24 mouse cellular contexts compared by ENCODE assay signal in genomic region chr16:93308666-93309360, GRCm38 (mm10).
A peak's percentile ranks its signal among the peaks of the same experiment; 100 is the strongest.
DNase-seq lines count a peak whose midpoint lies in the region; ATAC-seq and TF ChIP-seq lines count a peak whose summit lies in the region.
"Had no signal": no experiment of that assay in that cellular context is flagged by ENCODE, and none has a peak within 500 bp of the region (broad histone marks: within the 10 kb centered on the region; RNA-seq: fewer than 3 reads in every experiment).

No protein-coding gene starts in this region.

- no peak for DNase-seq in forebrain, postnatal 0 days
- DNase-seq in lung, postnatal 14 days: no peak
- DNase-seq in adrenal gland, adult (ENCODE audit: inconsistent age in 2 of 2, low spot score in 1 of 2): no peak
- no peak for DNase-seq in yolk sac, embryonic 10.5 days (ENCODE audit: low spot score)
- DNase-seq in urinary bladder, postnatal 25 days (ENCODE audit: low spot score): no peak
- DNase-seq: adrenal gland, adult 2 months; cerebellum, adult 9-10 months; gastrocnemius, postnatal 36 days; kidney, adult 11 months; kidney, postnatal 14 days; left cerebral cortex, postnatal 4 days; liver; thymus, postnatal 25 days had no signal

- 0 out of 2 replicates have a peak overlapping the region, but pooled peaks have one; percentile 25 for H3K27ac ChIP-seq in forebrain, embryonic 12.5 days
- no peak overlapping the region for H3K27ac ChIP-seq in forebrain, postnatal 0 days (ENCODE audit: low read depth, low read length)
- no peak overlapping the region for H3K27ac ChIP-seq in lung, embryonic 15.5 days
- H3K27ac ChIP-seq: embryonic facial prominence, embryonic 13.5 days; heart, embryonic 13.5 days; hindbrain, embryonic 15.5 days; left cerebral cortex, adult 2 months; neural tube, embryonic 13.5 days; stomach, embryonic 15.5 days had no signal

- no peaks in the 10 kb centered on the region for H3K4me1 ChIP-seq in forebrain, embryonic 12.5 days
- H3K4me1 ChIP-seq in forebrain, postnatal 0 days (ENCODE audit: insufficient read depth): no peaks in the 10 kb centered on the region
- H3K4me1 ChIP-seq in lung, embryonic 15.5 days: no peaks in the 10 kb centered on the region
- H3K4me1 ChIP-seq: heart, embryonic 13.5 days; hindbrain, embryonic 15.5 days; neural tube, embryonic 13.5 days; stomach, embryonic 15.5 days had no signal

- WGBS in forebrain, embryonic 12.5 days: 89% methylated on average over 2 of the region's 2 CpGs
- 84% methylated on average over 2 of the region's 2 CpGs for WGBS in forebrain, postnatal 0 days
- WGBS in lung, embryonic 15.5 days: 83% methylated on average over 2 of the region's 2 CpGs

- H3K9ac ChIP-seq in forebrain, embryonic 12.5 days: no peak overlapping the region
- no peak overlapping the region for H3K9ac ChIP-seq in forebrain, postnatal 0 days
- H3K9ac ChIP-seq in lung, embryonic 15.5 days: no peak overlapping the region
- H3K9ac ChIP-seq: embryonic facial prominence, embryonic 13.5 days; heart, embryonic 13.5 days; hindbrain, embryonic 15.5 days; neural tube, embryonic 13.5 days; stomach, embryonic 15.5 days had no signal

- no peak for ATAC-seq in forebrain, embryonic 12.5 days (ENCODE audit: low FRiP score)
- ATAC-seq in forebrain, postnatal 0 days: no peak
- ATAC-seq in lung, embryonic 15.5 days (ENCODE audit: borderline replicate concordance, extremely low read depth, low FRiP score, low TSS enrichment): 0 out of 2 replicates have a peak, but pooled peaks have one; percentile 23
- ATAC-seq in monocyte, adult 5-6 weeks (replicated peaks; ENCODE audit: insufficient number of reproducible peaks, low FRiP score, low TSS enrichment, poor library complexity, severe bottlenecking): 0 out of 2 replicates have a peak, but pooled peaks have one; percentile 43
- ATAC-seq: forebrain, embryonic 16.5 days had no signal

- no peaks in the 10 kb centered on the region for H3K36me3 ChIP-seq in forebrain, embryonic 12.5 days (replicated peaks)
- no peaks in the 10 kb centered on the region for H3K36me3 ChIP-seq in forebrain, postnatal 0 days (ENCODE audit: insufficient read depth)
- no peaks in the 10 kb centered on the region for H3K36me3 ChIP-seq in lung, embryonic 15.5 days
- H3K36me3 ChIP-seq: embryonic facial prominence, embryonic 13.5 days; heart, embryonic 13.5 days; hindbrain, embryonic 15.5 days; neural tube, embryonic 13.5 days; stomach, embryonic 15.5 days had no signal

- no peak for TF ChIP-seq CTCF in forebrain, postnatal 0 days (IDR thresholded peaks at IDR 0.05; ENCODE audit: low read depth)

- no peaks in the 10 kb centered on the region for H3K27me3 ChIP-seq in forebrain, embryonic 12.5 days
- no peaks in the 10 kb centered on the region for H3K27me3 ChIP-seq in forebrain, postnatal 0 days (ENCODE audit: insufficient read depth, low read length)
- H3K27me3 ChIP-seq in lung, embryonic 15.5 days: peaks cover 20% of the 10 kb centered on the region; the same call in 1 of the 2 replicates
- H3K27me3 ChIP-seq: embryonic facial prominence, embryonic 13.5 days; hindbrain, embryonic 15.5 days; neural tube, embryonic 13.5 days had no signal

- no peak overlapping the region for H3K4me3 ChIP-seq in forebrain, embryonic 12.5 days (replicated peaks)
- no peak overlapping the region for H3K4me3 ChIP-seq in forebrain, postnatal 0 days (ENCODE audit: low read depth, low read length)
- no peak overlapping the region for H3K4me3 ChIP-seq in lung, embryonic 15.5 days
- H3K4me3 ChIP-seq: embryonic facial prominence, embryonic 13.5 days; heart, embryonic 13.5 days; hindbrain, embryonic 15.5 days; left cerebral cortex, adult 2 months; neural tube, embryonic 13.5 days; stomach, embryonic 15.5 days had no signal

- 0 out of 2 replicates have a peak, but pooled peaks cover 2% of the 10 kb centered on the region for H3K9me3 ChIP-seq in forebrain, embryonic 12.5 days
- H3K9me3 ChIP-seq in forebrain, postnatal 0 days (ENCODE audit: low read length): no peaks in the 10 kb centered on the region
- H3K9me3 ChIP-seq in lung, embryonic 15.5 days: no peaks in the 10 kb centered on the region
- H3K9me3 ChIP-seq: embryonic facial prominence, embryonic 13.5 days; hindbrain, embryonic 15.5 days; stomach, embryonic 15.5 days had no signal

- H3K4me2 ChIP-seq in forebrain, embryonic 12.5 days: no peak overlapping the region
- no peak overlapping the region for H3K4me2 ChIP-seq in forebrain, postnatal 0 days (ENCODE audit: low read depth)
- no peak overlapping the region for H3K4me2 ChIP-seq in lung, embryonic 15.5 days
- H3K4me2 ChIP-seq: embryonic facial prominence, embryonic 13.5 days; heart, embryonic 13.5 days; hindbrain, embryonic 15.5 days; midbrain, embryonic 11.5 days; neural tube, embryonic 13.5 days; stomach, embryonic 15.5 days had no signal

Comparison
In these comparisons a context has a peak if more than half of its experiments do, and no peak if none do; other contexts are left out.
1. ATAC-seq: peak in lung, embryonic 15.5 days (single experiment) and monocyte, adult 5-6 weeks (single experiment); none in forebrain, embryonic 12.5 days (single experiment) and forebrain, postnatal 0 days (single experiment).